Mouse (Mus musculus) lung, postnatal 0 days (tissue): ENCODE measurements around the gene 2010111I01Rik. TPM values are rescaled to one million over a fixed set of nuclear protein-coding genes. Genes with fewer than 3 reads are reported as not detected.

Experiments
- ATAC-seq: fragments of 200-750 bp; cut with Nextera tagmentation; 2 replicates; pipeline ENCODE4 v1.8.0; 2017; ENCODE audit warnings: moderate library complexity
- DNase-seq: peaks from one replicate; pipeline ENCODE4 v3.0.0-alpha.2; 2016; ENCODE audit warnings: low spot score
- H3K27ac ChIP-seq: fragments of 300-500 bp; sonication (generic); 2 replicates; pipeline ENCODE4 v1.5.1; 2014; ENCODE audit warnings: antibody characterized with exemption, mild to moderate bottlenecking, low read length, mixed read lengths
- H3K27me3 ChIP-seq: fragments of 300-500 bp; sonication (generic); replicated peaks from 2 replicates; pipeline ENCODE4 v1.6.1; 2014; ENCODE audit warnings: low read length, mixed read lengths; ENCODE audit not compliant: insufficient read depth
- H3K36me3 ChIP-seq: fragments of 300-500 bp; sonication (generic); 2 replicates; pipeline ENCODE4 v1.6.1; 2014; ENCODE audit warnings: low read length, mixed read lengths; ENCODE audit not compliant: insufficient read depth
- H3K4me1 ChIP-seq: fragments of 300-500 bp; sonication (generic); 2 replicates; pipeline ENCODE4 v1.6.1; 2014; ENCODE audit warnings: antibody characterized with exemption, low read depth, low read length, mixed read lengths; ENCODE audit not compliant: insufficient read depth
- H3K4me2 ChIP-seq: fragments of 300-500 bp; sonication (generic); replicated peaks from 2 replicates; pipeline ENCODE4 v1.6.1; 2014; ENCODE audit warnings: low read depth, mild to moderate bottlenecking, low read length, moderate library complexity, mixed read lengths
- H3K4me3 ChIP-seq: fragments of 300-500 bp; sonication (generic); 2 replicates; pipeline ENCODE4 v1.5.1; 2014; ENCODE audit warnings: low read depth, low read length
- H3K9ac ChIP-seq: fragments of 300-500 bp; sonication (generic); replicated peaks from 2 replicates; pipeline ENCODE4 v1.6.1; 2014; ENCODE audit warnings: low read depth, mild to moderate bottlenecking
- H3K9me3 ChIP-seq: fragments of 300-500 bp; sonication (generic); 2 replicates; pipeline ENCODE4 v1.6.1; 2016; ENCODE audit warnings: low read length, mixed read lengths
- CTCF ChIP-seq: IDR thresholded peaks from 2 replicates; pipeline ENCODE4 v1.5.1; 2016; ENCODE audit warnings: antibody characterized with exemption, mild to moderate bottlenecking
- EP300 ChIP-seq: IDR thresholded peaks from 2 replicates; pipeline ENCODE4 v1.6.1; 2016; ENCODE audit warnings: antibody characterized with exemption, mild to moderate bottlenecking, control low read depth
- WGBS: fragments of 180-500 bp; shearing (Covaris S2); extraction: QIAGEN DNeasy Blood & Tissue Kit; methylation state at CpG from one replicate; pipeline ENCODE4 v1.1.7; 2014; 5-methylcytosine and 5-hydroxymethylcytosine counted together
- polyA plus RNA-seq: library from polyadenylated mRNA; unstranded; fragments of >200 nt; fragmentation: Nextera tagmentation; extraction: Ambion mirVana; gene quantifications from 2 replicates; pipeline ENCODE4 v1.2.1, GENCODE M21; 2015

The 2010111I01Rik gene
- polyA plus RNA-seq, 1 experiment from 2014 or later: 130 TPM

DNA sequence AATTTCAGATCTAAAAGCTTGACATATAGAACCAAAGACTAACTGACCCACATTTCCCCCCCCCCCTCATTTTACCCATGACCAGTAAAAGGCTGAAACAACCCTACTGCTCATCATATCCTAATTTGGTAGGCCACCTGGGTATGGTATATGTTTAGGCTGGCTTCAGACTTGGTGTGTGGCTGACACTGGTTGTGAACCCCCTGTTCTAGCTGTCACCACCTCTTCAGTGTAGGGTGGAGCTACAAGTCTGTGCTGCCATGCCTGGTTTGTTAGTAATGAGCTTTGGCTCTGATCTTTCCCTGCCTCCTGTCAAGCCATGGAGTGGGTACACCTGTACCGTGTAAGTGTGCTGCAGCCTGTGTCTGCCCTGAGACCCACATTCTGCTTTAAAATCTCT, 66.6 kb downstream of the 2010111I01Rik start:
- no peaks in the 10 kb centered on the region for H3K27me3 ChIP-seq
- no peak overlapping the region for H3K4me2 ChIP-seq
- H3K9me3 ChIP-seq: no peaks in the 10 kb centered on the region
- TF ChIP-seq CTCF (no peak), EP300 (no peak)
- no peaks in the 10 kb centered on the region for H3K36me3 ChIP-seq
- no peaks in the 10 kb centered on the region; the same call in 1 of the 2 replicates for H3K4me1 ChIP-seq
- ATAC-seq (no peak), DNase-seq (no peak)
- H3K9ac ChIP-seq: no peak overlapping the region
- WGBS: 75% methylated on average over 1 of the region's 1 CpGs
- H3K27ac ChIP-seq: no peak overlapping the region
- H3K4me3 ChIP-seq: no peak overlapping the region

DNA sequence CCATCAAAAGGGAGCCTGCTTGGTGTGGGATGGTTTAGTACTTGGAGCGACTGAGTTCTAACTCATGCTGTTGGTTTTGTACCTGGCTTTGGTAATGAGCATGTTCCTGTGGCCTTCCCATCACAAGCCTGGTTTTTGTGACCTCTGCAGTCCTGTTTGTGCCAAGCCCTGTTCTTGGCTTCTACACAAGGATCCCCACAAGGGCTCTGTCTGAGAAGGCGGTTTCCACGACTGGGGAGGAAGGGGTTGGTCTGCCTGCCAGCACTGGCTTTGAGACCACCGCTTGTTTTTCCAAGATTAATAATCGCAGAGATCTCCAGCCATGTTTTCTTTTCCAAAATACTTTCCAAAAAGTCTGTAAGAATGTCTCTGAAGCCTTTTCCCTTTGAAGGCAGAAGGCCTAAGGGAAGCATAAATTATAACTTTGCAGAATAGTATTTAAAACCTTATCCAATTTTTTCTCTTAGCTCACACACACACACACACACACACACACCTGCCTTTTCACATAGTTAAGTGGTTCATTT, 67.7 kb downstream of the 2010111I01Rik start:
- no peak for DNase-seq

DNA sequence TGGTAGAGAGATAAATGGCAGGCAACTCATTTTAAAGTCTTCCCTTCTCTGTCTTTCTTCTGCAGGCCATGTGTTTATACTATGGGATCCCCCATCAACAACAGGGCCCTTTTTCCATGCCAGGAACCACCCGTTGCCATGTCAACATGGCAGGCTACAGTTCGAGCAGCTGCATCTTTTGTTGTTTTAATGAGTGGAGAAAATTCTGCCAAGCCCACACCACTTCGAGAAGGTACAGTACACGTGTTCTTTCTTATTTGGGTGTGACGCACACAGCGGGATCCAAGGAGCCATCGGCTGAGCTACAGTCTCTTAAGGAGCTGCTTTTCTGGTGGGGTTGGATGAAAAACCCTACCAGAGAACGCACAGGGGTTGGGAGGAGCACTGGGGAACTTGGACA, 68.3 kb downstream of the 2010111I01Rik start:
- Histone ChIP-seq H3K36me3 (no peaks in the 10 kb centered on the region), H3K9ac (no peak overlapping the region), H3K27me3 (no peaks in the 10 kb centered on the region), H3K9me3 (no peaks in the 10 kb centered on the region), H3K4me1 (no peaks in the 10 kb centered on the region; the same call in 1 of the 2 replicates), H3K27ac (no peak overlapping the region), H3K4me2 (no peak overlapping the region), H3K4me3 (no peak overlapping the region)
- WGBS: 60% methylated on average over 8 of the region's 8 CpGs
- DNase-seq (no peak), ATAC-seq (no peak; the same call in 1 of the 2 replicates)
- TF ChIP-seq EP300: no peak
- no peak for TF ChIP-seq CTCF

More for the DNA sequence above, 67.7 kb downstream of the 2010111I01Rik start:
- Histone ChIP-seq H3K27ac (no peak overlapping the region), H3K4me2 (no peak overlapping the region), H3K4me3 (no peak overlapping the region), H3K9ac (no peak overlapping the region), H3K27me3 (no peaks in the 10 kb centered on the region), H3K9me3 (no peaks in the 10 kb centered on the region), H3K4me1 (no peaks in the 10 kb centered on the region; the same call in 1 of the 2 replicates), H3K36me3 (no peaks in the 10 kb centered on the region)
- TF ChIP-seq CTCF (no peak), EP300 (no peak)
- ATAC-seq: no peak
- WGBS: 67% methylated on average over 5 of the region's 5 CpGs

GRCm38 (mm10) chr13:63033364-63033763, 68.7 kb downstream of the 2010111I01Rik start:
- WGBS: 91% methylated on average over 2 of the region's 2 CpGs
- H3K27me3 ChIP-seq: no peaks in the 10 kb centered on the region
- H3K4me3 ChIP-seq: no peak overlapping the region
- no peaks in the 10 kb centered on the region for H3K36me3 ChIP-seq
- no peak for DNase-seq
- ATAC-seq: no peak
- H3K4me2 ChIP-seq: no peak overlapping the region
- H3K9ac ChIP-seq: no peak overlapping the region
- H3K4me1 ChIP-seq: no peaks in the 10 kb centered on the region; the same call in 1 of the 2 replicates
- TF ChIP-seq EP300 (no peak), CTCF (no peak)
- H3K27ac ChIP-seq: no peak overlapping the region
- no peaks in the 10 kb centered on the region for H3K9me3 ChIP-seq

- no peak for ATAC-seq
- Histone ChIP-seq H3K4me2 (no peak overlapping the region), H3K9ac (no peak overlapping the region), H3K4me1 (peaks cover 2% of the 10 kb centered on the region; the same call in 1 of the 2 replicates), H3K27ac (no peak overlapping the region), H3K4me3 (no peak overlapping the region), H3K36me3 (no peaks in the 10 kb centered on the region), H3K27me3 (no peaks in the 10 kb centered on the region), H3K9me3 (no peaks in the 10 kb centered on the region)
- WGBS: 67% methylated on average over 4 of the region's 4 CpGs
- TF ChIP-seq CTCF: no peak
- no peak for TF ChIP-seq EP300
- no peak for DNase-seq
Measured at GRCm38 (mm10) chr13:63034666-63035065, 70.0 kb downstream of the 2010111I01Rik start.

- DNase-seq: no peak
- H3K27ac ChIP-seq: 0 out of 2 replicates have a peak overlapping the region, but pooled peaks have one; percentile 21
Measured at GRCm38 (mm10) chr13:63037906-63038305, 73.2 kb downstream of the 2010111I01Rik start.

More at GRCm38 (mm10) chr13:63037906-63038305, 73.2 kb downstream of the 2010111I01Rik start:
- Histone ChIP-seq H3K27me3 (no peaks in the 10 kb centered on the region), H3K36me3 (no peaks in the 10 kb centered on the region), H3K4me2 (no peak overlapping the region), H3K9me3 (no peaks in the 10 kb centered on the region), H3K9ac (no peak overlapping the region), H3K4me1 (peaks cover 3% of the 10 kb centered on the region; the same call in 1 of the 2 replicates), H3K4me3 (no peak overlapping the region)
- 45% methylated on average over 10 of the region's 10 CpGs for WGBS
- no peak for ATAC-seq
- TF ChIP-seq CTCF (no peak), EP300 (no peak)
